Mouse (Mus musculus) kidney, embryonic 14.5 days (tissue): ENCODE results near the gene Wdr46. TPM values are rescaled to one million over a fixed set of nuclear protein-coding genes. Genes with fewer than 3 reads are reported as not detected.

ENCODE experiments used
- ATAC-seq: fragments of 200-750 bp; cut with Nextera tagmentation; 2 replicates; pipeline ENCODE4 v1.8.0; 2017; ENCODE audit warnings: moderate number of reproducible peaks, mild to moderate bottlenecking, moderate TSS enrichment, moderate library complexity; ENCODE audit not compliant: low FRiP score, low TSS enrichment
- H3K27ac ChIP-seq: fragments of 300-500 bp; sonication (generic); 2 replicates; pipeline ENCODE4 v1.5.1; 2014; ENCODE audit warnings: low read depth, mild to moderate bottlenecking, low read length, moderate library complexity, mixed read lengths
- H3K27me3 ChIP-seq: fragments of 300-500 bp; sonication (generic); 2 replicates; pipeline ENCODE4 v1.6.1; 2014; ENCODE audit warnings: mild to moderate bottlenecking, low read length; ENCODE audit not compliant: control insufficient read depth, insufficient read depth
- H3K36me3 ChIP-seq: fragments of 300-500 bp; sonication (generic); 2 replicates; pipeline ENCODE4 v1.6.1; 2014; ENCODE audit warnings: low read length, mixed read lengths; ENCODE audit not compliant: control insufficient read depth, insufficient read depth
- H3K4me1 ChIP-seq: fragments of 300-500 bp; sonication (generic); 2 replicates; pipeline ENCODE4 v1.6.1; 2014; ENCODE audit warnings: low read length, mixed read lengths; ENCODE audit not compliant: control insufficient read depth, insufficient read depth
- H3K4me2 ChIP-seq: fragments of 300-500 bp; sonication (generic); replicated peaks from 2 replicates; pipeline ENCODE4 v1.6.1; 2014; ENCODE audit warnings: low read depth, mild to moderate bottlenecking, low read length
- H3K4me3 ChIP-seq: fragments of 300-500 bp; sonication (generic); 2 replicates; pipeline ENCODE4 v1.5.1; 2014; ENCODE audit warnings: mild to moderate bottlenecking, low read length
- H3K9ac ChIP-seq: fragments of 300-500 bp; sonication (generic); 2 replicates; pipeline ENCODE4 v1.6.1; 2014; ENCODE audit warnings: low read depth, mild to moderate bottlenecking, low read length, moderate library complexity
- H3K9me3 ChIP-seq: fragments of 300-500 bp; sonication (generic); 2 replicates; pipeline ENCODE4 v1.6.1; 2016; ENCODE audit warnings: low read length; ENCODE audit not compliant: control insufficient read depth
- WGBS: fragments of 180-500 bp; shearing (Covaris S2); extraction: QIAGEN DNeasy Blood & Tissue Kit; methylation state at CpG from one replicate; pipeline ENCODE4 v1.1.7; 2014; 5-methylcytosine and 5-hydroxymethylcytosine counted together
- polyA plus RNA-seq: library from polyadenylated mRNA; unstranded; fragments of >200 nt; fragmentation: Nextera tagmentation; extraction: Ambion mirVana; gene quantifications from 2 replicates; pipeline ENCODE4 v1.2.1, GENCODE M21; 2014

Gene Wdr46
- polyA plus RNA-seq, 1 experiment from 2014 or later = 37.8 TPM

DNA sequence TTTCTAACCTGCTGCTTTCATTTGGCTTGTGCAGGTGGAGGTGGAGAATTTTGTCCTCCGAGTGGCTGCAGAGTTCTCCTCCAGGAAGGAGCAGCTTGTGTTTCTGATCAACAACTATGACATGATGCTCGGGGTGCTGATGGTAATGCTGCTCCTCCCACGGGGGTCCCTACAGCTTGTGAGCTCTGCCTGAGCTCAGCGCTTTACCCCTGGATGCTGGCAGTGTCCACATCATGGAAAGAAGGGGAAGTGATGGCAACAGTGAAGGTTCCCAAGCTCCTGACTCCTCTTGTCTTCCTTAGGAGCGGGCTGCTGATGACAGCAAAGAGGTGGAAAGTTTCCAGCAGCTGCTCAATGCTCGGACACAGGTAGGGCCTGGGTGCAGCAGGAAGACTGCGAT is 22.4 kb downstream of the Wdr46 start:
- H3K9ac ChIP-seq = no peak overlapping the region
- 92% methylated on average over 7 of the region's 7 CpGs for WGBS
- no peak overlapping the region for H3K4me2 ChIP-seq
- ATAC-seq = no peak
- no peak overlapping the region for H3K4me3 ChIP-seq
- H3K36me3 ChIP-seq = peaks cover 48% of the 10 kb centered on the region
- no peak overlapping the region for H3K27ac ChIP-seq
- no peaks in the 10 kb centered on the region for H3K4me1 ChIP-seq
- H3K9me3 ChIP-seq = no peaks in the 10 kb centered on the region
- no peaks in the 10 kb centered on the region for H3K27me3 ChIP-seq

DNA sequence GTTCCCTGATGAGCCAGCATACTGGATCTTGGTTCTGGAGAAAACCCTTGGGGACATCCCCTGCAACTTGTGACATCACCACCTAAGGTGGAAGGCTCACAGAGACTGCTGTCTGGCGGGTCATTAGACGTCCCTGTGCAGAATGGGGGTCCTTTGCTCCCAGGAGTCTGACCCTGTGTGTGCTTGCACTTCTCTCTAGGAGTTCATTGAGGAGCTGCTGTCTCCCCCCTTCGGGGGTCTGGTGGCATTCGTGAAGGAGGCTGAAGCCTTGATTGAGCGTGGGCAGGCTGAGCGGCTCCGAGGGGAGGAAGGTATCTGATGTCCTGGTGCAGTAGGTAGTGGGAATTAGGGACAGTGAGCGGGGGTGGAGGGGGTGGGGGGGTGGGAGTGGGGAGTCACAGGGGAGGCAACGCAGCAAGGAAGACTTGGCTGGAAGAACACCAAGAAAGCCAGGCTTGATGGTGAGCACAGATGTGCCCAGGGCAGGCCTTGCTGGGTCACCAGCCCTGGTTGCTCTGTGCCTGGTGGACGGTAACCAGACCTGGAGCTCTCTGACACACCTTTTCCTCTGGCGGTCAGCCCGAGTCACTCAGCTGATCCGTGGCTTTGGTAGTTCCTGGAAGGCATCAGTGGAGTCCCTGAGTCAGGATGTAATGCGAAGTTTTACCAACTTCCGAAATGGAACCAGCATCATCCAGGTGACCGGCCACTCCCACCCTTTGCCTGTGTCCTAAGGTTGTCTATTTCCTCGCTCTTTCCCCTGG is 24.8 kb downstream of the Wdr46 start:
- H3K4me3 ChIP-seq = no peak overlapping the region
- no peaks in the 10 kb centered on the region for H3K4me1 ChIP-seq
- no peak overlapping the region for H3K9ac ChIP-seq
- 88% methylated on average over 17 of the region's 17 CpGs for WGBS
- H3K27me3 ChIP-seq = no peaks in the 10 kb centered on the region
- 0 out of 2 replicates have a peak, but pooled peaks cover under 1% of the 10 kb centered on the region for H3K9me3 ChIP-seq
- H3K4me2 ChIP-seq = no peak overlapping the region
- ATAC-seq = no peak
- H3K27ac ChIP-seq = no peak overlapping the region
- H3K36me3 ChIP-seq = peaks cover 36% of the 10 kb centered on the region

DNA sequence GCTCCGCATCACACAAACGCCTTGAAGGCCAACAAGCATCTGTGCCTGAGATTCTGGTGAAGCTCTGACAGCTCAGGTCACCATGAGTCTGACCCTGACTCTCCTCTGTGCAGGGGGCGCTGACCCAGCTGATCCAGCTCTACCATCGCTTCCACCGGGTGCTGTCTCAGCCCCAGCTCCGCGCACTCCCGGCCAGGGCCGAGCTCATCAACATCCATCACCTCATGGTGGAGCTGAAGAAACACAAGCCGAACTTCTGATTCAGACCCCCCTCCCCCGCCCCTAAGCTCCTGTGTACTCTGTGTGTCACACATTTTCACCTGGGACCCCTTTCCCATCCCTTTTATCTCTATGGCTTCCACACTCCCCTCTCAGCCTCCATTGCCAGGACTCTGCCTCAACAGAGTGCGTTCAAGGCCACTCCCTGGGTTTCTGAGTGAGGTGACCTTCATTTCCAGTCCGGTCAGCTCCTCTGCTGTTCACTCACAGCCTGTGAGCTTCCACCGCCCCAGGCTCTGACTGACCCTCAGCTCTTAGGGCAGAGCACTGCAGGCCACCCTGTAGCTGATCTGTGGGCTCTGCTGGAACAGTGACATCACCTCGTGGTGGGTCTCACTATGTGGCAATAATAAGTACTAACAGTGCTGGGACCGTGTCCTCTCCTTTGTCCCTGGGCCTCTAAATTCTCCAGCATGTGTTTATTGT is 25.5 kb downstream of the Wdr46 start:
- no peak overlapping the region for H3K4me3 ChIP-seq
- H3K27me3 ChIP-seq = no peaks in the 10 kb centered on the region
- H3K4me1 ChIP-seq = no peaks in the 10 kb centered on the region
- H3K4me2 ChIP-seq = no peak overlapping the region
- H3K9ac ChIP-seq = no peak overlapping the region
- ATAC-seq = no peak
- 85% methylated on average over 16 of the region's 16 CpGs for WGBS
- no peak overlapping the region for H3K27ac ChIP-seq
- H3K9me3 ChIP-seq = 0 out of 2 replicates have a peak, but pooled peaks cover 2% of the 10 kb centered on the region
- peaks cover 30% of the 10 kb centered on the region for H3K36me3 ChIP-seq

DNA sequence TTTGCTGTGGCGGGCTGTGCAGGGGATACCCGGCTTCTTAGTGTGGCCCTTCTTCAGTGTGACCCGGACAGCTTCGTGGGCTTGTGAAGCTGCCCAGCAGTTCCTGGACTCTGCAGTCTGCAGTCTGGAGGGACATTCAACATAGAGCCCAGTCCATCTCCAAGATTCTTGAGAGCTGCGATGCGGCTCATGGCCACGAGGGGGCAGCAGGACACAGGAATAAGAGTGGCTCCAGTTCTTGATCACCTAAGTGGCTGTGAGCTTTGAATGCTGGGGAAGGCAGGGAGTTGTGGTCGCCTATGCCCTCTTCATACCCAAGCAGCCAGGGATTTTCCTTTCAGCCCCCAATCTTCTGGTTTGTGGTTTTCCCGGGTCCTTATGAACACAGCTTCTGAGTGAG is 28.0 kb downstream of the Wdr46 start:
- H3K4me3 ChIP-seq = no peak overlapping the region
- no peak overlapping the region for H3K9ac ChIP-seq
- H3K4me2 ChIP-seq = no peak overlapping the region
- ATAC-seq = peak; percentile 61
- no peaks in the 10 kb centered on the region for H3K27me3 ChIP-seq
- WGBS = 5% methylated on average over 9 of the region's 9 CpGs
- H3K4me1 ChIP-seq = no peaks in the 10 kb centered on the region
- 0 out of 2 replicates have a peak, but pooled peaks cover 2% of the 10 kb centered on the region for H3K9me3 ChIP-seq
- H3K36me3 ChIP-seq = peaks cover 12% of the 10 kb centered on the region; the same call in 1 of the 2 replicates
- no peak overlapping the region for H3K27ac ChIP-seq

DNA sequence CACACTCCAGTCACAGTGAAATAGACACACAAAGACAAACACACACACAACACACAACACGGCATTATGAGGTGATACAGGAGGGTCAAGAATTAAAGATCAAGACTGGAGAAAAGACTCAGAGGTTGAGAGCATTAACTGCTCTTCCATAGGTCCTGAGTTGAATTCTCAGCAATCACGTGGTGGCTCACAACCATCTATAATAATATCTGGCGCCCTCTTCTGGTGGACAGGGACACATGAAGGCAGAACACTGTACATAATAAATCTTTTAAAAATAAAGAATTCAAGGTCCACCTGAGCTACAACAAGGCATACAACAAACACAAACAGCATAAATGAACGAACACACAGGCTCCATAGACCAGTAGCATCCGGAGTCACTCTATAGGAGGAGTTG is 28.5 kb downstream of the Wdr46 start:
- ATAC-seq = peak; percentile 17; the same call in 1 of the 2 replicates
- H3K27ac ChIP-seq = no peak overlapping the region
- H3K9ac ChIP-seq = no peak overlapping the region
- no peaks in the 10 kb centered on the region for H3K27me3 ChIP-seq
- 0 out of 2 replicates have a peak, but pooled peaks cover 2% of the 10 kb centered on the region for H3K9me3 ChIP-seq
- H3K4me1 ChIP-seq = no peaks in the 10 kb centered on the region
- H3K4me3 ChIP-seq = no peak overlapping the region
- peaks cover 10% of the 10 kb centered on the region; the same call in 1 of the 2 replicates for H3K36me3 ChIP-seq
- no peak overlapping the region for H3K4me2 ChIP-seq
- 28% methylated on average over 5 of the region's 5 CpGs for WGBS

DNA sequence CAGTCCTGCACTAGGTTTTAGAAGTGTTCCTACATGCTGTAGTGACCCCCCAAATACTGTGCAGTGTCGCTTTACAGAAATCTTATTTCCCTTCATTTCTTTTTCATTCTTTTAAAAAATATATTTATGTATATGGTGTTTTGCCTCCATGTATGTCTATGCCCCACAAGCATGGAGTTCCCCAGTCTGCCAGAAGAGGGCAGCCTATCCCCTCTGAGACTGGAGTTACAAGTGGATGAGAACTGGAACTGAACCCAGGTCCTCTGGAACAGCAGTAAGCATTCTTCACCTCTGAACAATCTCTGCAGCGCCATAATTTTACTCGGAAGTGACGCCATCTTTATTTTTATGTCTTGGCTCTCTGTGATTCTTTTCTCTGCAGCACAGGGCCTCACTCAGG is 28.9 kb downstream of the Wdr46 start:
- Histone ChIP-seq H3K9me3 (0 out of 2 replicates have a peak, but pooled peaks cover 2% of the 10 kb centered on the region), H3K4me2 (no peak overlapping the region), H3K4me1 (no peaks in the 10 kb centered on the region), H3K4me3 (no peak overlapping the region), H3K9ac (no peak overlapping the region), H3K27me3 (peaks cover 2% of the 10 kb centered on the region; the same call in 1 of the 2 replicates), H3K36me3 (peaks cover 8% of the 10 kb centered on the region; the same call in 1 of the 2 replicates), H3K27ac (no peak overlapping the region)
- ATAC-seq = no peak
- WGBS = 81% methylated on average over 4 of the region's 4 CpGs

DNA sequence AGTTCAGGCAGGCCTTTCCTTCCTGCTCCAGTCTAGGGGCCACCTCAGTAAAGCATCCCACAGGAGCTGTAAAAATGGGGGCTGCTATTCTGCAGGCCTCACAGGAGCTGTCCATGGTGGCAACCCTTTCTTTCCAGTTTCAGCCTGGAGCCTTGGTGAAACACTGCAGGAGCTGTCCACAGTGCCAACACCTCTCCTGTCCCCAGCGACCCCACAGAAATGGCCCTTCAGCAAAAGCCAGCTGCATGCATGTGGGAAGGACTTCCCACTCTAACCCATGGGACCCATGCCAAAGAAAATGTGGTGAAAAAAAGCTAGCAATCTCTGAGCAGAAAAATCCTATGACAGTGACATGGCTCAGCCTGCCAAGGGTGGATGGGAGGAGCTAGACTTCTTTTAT is 32.2 kb downstream of the Wdr46 start:
- ATAC-seq = no peak
- Histone ChIP-seq H3K4me2 (no peak overlapping the region), H3K27ac (no peak overlapping the region), H3K36me3 (no peaks in the 10 kb centered on the region), H3K27me3 (peaks cover 17% of the 10 kb centered on the region), H3K4me3 (no peak overlapping the region), H3K9me3 (0 out of 2 replicates have a peak, but pooled peaks cover 2% of the 10 kb centered on the region), H3K4me1 (0 out of 2 replicates have a peak, but pooled peaks cover under 1% of the 10 kb centered on the region), H3K9ac (no peak overlapping the region)
- WGBS = 10% methylated on average over 1 of the region's 1 CpGs

DNA sequence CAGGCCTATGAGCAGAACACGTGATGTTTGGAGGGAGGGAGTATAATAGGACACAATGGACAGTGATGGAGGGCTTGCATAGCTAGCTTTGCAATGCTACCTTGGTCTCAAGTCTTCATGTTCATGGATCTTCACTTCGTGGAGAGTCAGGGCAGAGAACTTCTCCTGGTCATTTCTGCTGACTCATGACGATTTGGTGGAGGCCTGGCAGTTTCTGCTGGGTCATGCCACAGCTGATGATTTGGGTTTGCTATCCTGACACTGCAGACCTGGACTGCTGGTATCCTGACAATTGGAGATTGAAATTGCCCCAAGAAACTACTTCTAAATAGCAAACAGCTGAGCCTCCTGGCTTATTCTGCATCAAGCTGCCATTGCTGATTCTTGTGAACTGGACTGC is 33.1 kb downstream of the Wdr46 start:
- Histone ChIP-seq H3K36me3 (no peaks in the 10 kb centered on the region), H3K27ac (no peak overlapping the region), H3K4me3 (no peak overlapping the region), H3K4me2 (no peak overlapping the region), H3K27me3 (peaks cover 26% of the 10 kb centered on the region), H3K9ac (no peak overlapping the region), H3K9me3 (0 out of 2 replicates have a peak, but pooled peaks cover 2% of the 10 kb centered on the region), H3K4me1 (peaks cover 7% of the 10 kb centered on the region; the same call in 1 of the 2 replicates)
- WGBS = 60% methylated on average over 3 of the region's 3 CpGs
- ATAC-seq = no peak
